Mouse (Mus musculus) cerebellum, adult 8-10 months (tissue): ENCODE data around the gene Btbd9.
A peak's percentile ranks its signal among the peaks of the same experiment; 100 is the strongest.
"Not testable (repeated sequence)": the region's sequence is repeated elsewhere in the genome, so short reads cannot be mapped to it uniquely, and the experiment has no call there.

Experiments used
- DNase-seq: peaks from one replicate; pipeline ENCODE4 v3.0.0; 2022

Btbd9 gene

DNA sequence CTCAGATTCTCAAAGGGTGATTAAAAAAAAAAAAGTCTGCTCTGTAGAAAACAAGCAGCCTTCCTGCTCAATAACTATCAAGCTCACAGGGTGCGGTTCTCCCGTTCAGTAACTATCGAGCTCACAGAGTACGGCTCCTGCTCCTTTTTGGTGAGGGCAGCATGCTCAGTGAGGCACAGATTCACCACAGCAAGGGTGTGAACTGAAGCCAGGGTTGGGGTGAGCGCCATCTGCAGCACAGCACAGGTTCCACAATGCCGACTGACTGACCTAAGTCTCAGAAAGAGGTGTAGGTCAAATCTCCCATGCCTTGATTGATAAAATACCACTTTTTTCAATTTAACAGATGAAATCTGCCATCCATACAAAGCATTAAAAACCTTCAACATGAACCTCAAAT is 66.1 kb downstream of the Btbd9 start:
- DNase-seq, result peak; percentile 85

DNA sequence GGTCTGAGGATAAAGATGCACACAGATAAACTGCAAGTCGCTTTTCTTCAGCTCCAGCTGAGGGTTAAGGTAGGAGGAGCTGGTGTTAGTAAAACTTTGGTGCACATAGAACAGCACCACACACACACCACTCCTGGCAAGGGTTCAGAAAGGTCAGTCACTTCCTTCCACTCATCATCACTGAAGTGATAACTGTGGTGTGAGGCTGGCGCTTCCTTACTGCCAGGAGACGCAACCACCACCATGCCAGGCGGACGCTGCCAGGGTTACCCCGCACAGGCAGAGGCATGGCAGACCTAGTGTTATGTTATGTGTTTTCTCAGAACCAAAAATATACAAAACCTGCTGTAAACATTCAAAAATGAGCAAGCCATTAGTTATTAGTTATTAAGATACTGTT is 66.6 kb downstream of the Btbd9 start:
- no peak for DNase-seq

DNA sequence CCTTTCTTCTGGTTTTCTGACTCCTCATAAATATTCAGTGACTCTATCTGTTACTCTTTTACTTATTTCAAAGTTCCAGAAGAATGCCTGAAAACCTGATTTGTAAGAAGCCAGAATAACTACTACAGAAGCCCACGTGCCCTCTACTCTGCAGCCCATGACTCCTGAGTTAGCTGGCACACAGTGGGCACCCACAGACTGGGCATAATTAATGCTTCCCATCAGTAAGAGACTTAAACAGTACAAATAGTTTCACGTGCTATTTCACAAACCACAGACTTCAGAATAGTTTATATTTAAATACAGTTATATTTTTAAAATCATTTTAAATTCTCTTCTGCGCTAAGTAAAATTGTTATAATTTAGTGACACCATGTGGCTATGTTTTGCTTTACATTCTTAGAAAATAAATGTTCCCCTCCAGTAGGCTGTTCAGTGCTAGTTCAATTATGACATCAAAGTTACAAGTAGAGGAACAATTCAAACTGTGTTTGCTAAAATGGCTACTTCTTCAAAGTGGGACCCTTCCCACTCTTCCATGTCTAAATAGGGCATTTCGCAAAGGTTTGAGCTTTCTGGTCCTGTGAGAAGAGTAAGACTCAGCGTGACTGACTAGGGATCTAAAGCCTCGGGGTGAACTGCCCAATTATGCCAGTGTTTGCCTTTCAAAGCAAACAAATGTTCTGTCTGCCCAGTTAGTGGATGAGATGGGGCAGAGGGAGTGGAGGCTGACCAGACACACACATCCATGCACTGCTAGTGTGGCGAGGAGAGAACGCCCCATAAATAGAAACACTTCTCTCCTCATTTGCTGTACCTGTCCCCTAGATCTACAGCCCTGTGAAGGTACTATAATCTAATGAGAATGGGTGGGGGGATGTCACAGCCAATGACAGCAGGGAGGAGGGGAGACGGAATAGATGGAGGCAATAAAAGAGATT is 68.4 kb downstream of the Btbd9 start:
- DNase-seq, result no peak

DNA sequence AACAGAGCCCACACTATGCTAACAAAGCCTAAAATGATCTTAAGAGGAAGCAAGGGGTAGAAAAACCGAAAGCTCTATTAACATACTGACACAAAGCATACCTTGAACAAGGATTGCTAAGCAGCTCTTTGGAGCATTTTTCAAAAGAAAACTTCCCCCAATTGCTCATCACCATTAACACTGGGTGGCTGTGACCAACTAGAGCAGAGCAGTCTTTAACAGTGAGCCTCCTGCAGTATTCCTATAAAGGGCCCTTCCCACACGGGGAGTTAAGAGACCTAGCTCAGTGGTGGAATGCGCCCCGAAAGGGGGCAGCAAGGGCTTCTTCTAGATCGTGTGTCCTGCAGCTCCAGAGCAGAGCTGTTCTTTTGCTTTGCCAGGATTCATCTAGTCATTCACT is 69.4 kb downstream of the Btbd9 start:
- no peak for DNase-seq

DNA sequence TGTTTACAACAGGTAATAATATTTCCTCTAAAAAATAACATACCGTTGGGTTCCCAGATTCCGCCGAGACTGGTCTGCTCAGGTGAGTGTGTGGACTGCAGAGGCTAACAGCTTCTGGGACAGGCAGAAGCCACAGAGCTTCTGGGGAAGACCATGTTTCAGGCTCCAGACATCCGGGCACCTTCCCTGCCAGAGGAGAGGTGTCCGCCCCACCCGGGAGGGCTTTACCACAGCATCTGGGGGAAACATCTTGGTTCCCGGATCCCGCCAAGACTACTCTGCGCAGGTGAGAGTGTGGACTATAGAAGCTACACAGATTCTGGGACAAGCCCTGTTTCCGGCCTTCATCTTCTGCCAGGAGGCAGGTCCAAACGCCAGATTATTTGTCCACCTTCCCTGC is 76.7 kb downstream of the Btbd9 start:
- DNase-seq, result not testable (repeated sequence)

DNA sequence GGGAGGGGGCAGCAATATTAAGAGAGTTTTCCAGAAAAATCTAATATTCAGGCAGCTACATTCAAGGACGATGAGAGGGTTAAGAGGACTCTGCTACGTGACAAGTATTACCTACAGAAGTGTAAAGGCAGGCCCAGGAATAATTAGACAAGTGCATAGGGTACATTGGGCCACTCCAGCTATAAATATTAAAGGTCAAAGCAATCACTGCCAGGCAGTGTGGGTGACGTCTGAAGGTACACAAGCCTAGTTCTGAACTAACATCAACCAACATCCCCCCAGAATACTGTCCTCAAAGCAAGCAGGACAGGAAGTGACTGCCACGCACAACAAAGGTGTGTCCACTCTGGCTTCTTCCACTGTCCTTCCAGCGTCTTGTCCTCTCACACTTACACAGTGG is 77.5 kb downstream of the Btbd9 start:
- no peak for DNase-seq

DNA sequence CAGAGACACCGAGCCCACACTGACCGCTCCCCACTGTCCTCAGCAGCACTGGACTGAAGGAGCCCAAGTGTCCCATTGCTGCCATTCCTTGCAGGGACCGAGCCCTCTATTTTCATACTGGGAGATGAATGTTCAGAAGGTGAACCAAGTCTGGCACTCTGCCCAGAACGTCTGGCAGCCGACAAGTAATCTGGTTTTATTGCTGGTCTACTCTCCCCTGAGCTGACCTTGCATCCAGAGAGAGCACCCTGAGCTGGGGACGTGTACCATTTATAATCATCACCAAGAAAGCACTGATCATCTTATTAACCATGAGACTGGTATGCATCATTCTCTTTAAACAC is 77.9 kb downstream of the Btbd9 start:
- peak; percentile 47 for DNase-seq

DNA sequence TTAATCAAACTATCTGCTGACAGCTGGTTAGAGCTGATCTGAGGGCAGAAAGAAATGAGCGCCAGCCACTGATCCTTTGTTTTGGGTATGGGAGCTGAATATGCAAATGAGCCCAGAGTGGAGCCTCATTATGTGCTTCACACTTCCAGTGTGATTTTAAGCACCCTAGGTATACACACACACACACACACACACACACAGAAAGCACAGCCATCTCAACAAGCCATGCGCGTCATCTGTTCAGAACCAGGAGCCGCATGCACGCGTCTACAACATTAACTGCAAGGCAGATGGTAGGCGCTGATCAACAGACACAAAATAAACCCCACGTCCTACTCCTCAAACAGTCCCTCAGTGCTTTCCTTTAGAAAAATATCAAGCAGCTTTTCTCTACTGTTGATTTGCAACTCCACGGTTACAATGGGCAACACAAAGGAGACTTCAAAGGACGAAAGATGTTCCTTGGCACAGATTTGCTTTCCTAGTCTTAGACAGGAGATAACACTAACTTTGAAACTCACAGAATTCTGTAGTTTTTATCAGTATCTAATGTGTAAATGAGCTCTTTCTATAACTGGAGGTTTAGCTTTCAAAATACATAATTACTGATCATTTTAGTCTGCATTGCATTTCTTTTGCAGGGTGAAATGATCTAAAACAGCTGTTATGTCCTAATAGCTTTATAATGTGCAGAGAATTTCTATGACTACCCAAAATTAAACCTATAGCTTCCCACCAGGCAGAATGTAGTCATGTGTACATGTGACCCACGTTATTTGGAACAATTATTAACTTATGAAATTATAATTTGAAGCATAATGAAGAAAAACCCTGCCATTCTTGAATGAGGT is 78.5 kb downstream of the Btbd9 start:
- no peak for DNase-seq

DNA sequence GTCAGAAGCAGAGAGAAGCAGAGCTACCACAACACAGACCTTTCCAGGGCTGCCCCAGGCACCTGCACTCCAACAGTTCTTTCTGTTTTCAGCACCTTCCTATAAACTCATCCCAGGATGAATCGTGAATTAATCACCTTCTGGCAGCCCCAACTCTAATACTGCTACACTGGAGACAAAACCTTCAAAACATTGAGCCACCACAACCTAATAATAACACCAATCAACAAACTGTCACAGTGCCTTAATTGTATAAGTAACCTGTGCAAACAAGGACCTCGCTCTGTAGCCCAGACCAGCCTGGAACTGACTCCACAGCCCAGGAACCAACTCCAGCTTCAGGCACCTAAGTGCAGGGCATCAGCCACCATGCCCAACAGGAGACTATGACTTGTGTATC is 80.7 kb downstream of the Btbd9 start:
- no peak for DNase-seq

DNA sequence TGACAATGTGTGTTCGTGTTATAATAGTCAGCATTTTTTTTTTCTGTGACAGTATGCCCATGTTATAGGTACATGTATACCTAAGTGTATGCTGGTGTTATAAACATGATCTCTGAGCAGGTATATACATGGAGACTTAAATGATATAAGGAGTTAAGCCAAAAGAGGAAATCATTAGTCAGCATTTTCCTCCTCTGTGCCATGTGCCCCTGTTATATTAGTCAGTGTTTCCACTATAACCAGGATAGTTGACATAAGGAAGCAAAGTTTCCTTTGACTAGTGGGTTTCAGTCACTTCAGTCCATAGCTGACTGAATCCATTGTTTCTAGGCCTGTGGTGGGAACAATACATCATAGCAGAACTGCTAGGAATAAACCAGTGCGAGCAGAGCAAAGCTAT is 81.1 kb downstream of the Btbd9 start:
- DNase-seq, result no peak

DNA sequence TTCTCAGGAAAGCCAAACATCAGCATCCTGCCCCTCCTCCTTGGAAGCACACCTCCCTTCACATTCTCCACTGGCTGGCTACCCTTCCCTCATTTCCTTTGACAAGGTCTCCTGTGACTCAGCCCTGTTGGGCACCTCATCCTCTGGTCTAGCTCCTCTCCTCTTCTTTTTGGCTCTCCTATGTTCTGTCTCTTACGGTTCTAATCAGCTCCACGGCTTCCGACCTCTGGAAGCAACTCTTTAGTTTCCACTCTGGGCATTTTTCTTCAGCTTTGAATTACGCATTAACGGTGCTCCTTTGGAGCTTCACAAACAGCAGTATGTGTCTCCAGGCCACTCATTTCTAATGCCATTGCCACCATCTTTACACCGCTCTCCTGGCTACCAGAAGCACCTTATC is 82.8 kb downstream of the Btbd9 start:
- DNase-seq, result no peak

DNA sequence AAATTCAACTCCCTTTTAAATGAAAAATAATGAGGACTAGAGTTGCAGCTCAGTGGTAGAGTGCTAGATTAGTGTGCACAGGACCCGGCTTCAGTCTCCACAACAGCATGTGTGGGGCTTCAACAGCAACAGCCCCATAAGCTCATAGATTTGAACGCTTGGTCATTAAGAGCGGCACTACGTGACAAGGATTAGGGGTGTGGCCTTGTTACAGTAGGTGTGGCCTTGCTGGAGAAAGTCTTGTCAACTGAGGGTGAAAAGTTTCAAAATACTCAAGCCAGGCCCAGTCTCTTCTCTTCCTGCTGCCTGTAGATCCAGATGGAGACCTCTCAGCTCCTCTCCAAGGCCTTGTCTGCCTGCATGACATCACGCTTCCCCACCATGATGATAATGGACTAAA is 84.1 kb downstream of the Btbd9 start:
- no peak for DNase-seq

DNA sequence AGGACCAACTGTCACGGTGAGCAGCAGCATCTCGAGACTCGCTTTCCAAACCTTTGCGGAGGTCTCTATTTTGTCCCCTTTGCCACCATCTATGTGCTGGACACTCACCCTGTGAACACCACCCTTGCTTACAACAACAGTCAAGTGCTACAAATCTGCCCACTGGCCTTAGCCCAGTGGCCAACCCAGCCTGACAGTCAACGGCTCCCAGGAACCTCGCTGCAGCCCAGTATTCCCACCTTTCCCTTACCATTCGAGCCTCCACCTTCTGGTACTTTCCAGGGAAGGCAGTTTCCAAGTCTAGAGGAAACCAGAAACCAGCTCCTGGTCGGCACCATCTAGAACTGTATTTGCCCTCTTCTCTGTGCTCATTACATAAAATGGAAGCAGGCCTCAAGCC is 84.7 kb downstream of the Btbd9 start:
- no peak for DNase-seq

DNA sequence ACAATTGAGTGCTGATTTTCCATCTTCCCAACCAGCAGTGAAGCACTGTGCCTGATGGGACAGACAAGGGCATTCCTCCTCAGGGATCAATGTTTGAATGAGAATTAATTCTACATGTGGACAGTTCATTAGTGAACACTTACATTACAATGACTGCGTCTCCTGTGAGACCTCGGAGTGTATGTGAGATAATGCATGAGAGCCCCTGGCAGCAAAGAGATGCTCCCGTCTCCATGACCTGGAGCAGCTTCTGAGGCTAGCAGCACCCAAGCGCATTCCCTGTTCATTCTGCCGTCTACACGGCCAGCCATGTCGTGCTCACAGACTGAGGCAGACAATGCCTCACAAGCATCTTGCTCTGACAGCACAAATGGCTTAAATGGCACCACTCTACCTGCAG is 85.7 kb downstream of the Btbd9 start:
- DNase-seq, result no peak

DNA sequence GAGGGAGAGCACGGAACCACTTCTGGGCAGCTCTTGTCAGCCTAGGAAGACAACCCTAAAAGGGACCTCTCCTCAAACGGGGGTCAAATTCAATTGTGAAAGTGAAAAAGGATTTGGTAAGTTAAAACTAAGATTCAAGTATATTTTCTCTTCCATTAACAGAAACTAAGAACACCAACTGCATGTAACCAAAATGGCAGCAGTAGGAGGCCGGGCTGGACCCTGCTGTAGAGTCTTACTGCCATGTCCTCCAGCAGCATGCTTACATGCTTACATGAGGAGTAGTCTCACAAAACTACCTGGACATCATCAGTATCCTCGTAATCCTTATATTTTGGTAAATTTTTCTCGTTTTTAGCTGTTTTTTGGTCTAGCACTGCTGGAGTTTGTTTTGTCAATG is 86.2 kb downstream of the Btbd9 start:
- DNase-seq, result no peak

DNA sequence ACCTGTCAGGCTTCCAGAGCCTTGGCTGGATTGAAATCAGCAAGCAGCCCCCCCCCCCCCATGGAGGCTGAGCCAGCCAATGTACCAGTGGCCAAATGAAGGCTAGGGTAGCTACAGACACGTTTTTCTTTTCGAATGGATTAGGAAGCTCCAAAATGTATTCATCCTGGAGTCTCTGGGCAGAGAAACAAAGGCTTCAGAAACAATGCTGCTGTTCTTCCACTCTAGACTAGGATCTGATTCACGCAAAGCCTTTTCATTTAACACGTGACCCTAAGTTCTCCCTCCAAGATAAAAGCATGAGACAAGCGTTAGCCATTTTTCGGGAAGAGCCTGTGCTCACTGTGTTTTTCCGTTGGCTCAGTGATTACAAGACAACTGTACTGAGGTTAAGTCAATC is 86.7 kb downstream of the Btbd9 start:
- DNase-seq, result no peak

DNA sequence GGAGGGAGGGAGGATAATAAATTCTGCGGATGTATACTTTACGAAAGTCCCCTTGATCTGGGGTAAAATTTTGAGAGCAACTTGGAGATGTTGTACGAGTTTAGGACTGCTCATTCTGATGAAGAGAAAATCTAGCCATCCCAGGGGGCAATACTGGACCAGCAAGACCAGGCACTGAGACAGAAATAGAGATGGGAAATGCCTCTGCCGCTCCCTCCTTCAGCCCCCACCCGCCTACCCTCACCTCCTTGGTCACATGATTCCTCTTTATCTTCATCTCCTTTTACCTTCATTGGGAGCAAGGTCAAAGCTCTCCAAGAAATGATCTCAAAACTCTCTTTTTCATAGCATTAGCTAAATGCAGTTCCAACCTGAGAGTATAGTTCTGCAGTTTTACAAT is 88.6 kb downstream of the Btbd9 start:
- DNase-seq, result no peak

DNA sequence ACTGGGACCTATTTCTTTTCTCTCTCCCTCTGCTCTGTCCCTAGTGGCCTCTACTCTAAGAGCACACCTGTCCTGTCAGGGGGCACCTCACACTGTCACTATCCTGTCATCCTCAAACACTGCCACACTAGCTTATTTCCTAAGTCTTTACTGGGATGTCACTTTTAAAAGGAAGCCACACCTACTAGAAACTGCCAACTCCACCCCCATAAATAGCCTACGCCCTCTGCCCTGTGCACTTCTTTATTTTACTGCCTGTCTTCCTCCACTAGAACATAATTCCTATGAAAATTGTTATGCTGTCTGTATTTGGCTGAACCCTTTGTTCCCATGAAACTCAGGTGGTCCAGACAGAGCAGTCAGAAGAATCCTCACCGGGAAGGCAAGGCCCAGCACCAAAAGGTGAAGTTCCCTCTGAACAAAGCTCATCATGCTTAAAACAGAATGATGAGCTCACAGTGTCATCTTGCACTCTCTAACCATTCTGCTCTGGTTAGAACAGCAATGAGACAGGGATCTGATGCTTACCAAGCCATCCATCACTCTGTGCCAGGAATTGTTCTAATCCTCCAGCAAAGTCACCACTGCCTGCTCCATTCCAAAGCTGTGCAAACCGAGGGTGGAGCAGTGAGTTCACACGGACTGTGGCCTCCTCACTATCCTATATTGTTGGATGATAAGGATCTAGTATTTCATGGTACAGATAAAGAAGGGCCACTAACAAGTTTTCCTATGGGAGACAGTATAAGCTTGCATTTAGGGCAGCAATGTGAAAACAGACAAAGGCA is 91.0 kb downstream of the Btbd9 start:
- no peak for DNase-seq

DNA sequence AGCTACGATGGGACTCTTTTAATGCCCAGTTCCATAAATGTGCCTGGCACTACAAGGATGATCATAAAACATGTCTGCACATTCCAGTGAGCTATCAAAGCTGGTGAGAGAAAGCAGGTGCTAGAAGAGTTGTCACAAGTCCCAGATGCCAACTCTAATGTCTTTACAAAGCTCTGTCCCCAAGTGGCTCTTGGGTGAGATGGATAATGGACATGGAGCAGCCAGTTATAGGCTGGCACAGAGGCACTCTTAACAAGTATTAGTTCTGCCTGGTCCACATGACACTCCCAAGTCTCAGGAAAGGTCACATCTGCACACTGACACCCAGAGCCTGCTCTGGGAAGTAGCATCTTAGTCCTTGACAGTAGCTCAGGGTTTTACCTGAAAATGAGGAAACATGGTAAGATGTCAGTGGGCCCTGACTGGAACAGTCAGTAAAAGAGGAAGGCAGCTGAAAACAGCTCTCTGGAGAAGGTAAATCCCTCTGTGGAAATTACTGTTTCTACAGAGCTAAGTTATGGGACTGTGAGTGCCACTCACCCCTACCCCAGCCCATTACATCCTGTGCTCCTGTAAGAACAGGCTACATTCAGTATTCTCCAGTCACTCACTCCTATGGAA is 91.7 kb downstream of the Btbd9 start:
- no peak for DNase-seq

DNA sequence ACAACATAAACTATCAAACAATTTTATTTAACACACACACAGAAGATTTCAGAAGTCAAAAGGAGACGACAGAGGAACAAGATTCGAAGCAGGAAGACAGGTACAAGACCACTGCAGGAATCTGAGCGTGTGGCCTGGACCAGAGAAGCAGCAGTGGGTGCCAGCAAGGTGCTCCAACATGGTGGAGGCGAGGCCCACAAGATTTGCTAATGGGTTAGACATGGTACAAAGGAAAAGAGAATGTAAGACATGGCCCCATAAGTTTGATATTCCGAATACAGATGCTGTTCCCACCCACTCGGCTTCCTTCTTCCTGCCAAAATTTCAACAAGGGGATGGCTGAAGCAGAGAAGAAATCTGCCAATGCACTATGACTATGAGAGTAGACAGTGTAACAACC is 94.5 kb downstream of the Btbd9 start:
- DNase-seq, result no peak

DNA sequence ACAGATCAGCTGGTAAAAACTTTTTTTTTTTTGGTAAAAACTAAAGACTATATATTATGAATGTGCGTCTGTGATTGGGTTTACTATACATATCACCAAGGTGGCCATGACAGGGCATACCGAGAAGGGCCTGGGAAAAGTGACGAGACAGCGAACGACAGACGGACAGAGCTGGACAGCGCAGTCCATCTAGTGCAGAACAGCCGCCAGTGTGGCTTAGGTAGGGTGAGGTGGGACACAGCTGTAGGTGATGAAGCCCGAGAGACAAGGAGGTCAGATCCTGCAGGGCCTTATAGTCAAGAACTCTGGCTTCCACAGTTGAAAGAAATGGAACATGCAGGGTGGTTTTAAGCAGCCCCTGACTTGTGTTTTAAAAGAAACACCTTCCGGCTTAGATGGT is 94.9 kb downstream of the Btbd9 start:
- DNase-seq, result no peak

DNA sequence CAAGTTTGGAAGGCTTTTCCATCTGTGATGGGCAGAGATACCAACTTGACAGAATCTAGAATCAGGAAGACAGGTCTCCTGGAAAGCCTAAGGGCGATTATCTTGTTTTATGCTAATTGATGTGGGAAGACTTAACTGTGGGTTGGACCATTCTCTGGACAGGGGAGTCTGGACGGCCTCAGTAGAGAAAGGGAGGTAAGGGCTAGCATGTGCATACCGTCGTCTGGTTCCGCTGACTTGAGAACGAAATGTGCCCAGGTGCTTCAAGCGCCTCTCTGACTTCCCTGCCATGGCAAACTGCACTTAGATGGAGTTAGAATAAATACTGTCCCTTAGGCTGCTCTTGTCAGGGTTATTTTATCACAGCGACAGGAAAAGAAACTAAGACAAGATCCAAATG is 95.9 kb downstream of the Btbd9 start:
- no peak for DNase-seq

DNA sequence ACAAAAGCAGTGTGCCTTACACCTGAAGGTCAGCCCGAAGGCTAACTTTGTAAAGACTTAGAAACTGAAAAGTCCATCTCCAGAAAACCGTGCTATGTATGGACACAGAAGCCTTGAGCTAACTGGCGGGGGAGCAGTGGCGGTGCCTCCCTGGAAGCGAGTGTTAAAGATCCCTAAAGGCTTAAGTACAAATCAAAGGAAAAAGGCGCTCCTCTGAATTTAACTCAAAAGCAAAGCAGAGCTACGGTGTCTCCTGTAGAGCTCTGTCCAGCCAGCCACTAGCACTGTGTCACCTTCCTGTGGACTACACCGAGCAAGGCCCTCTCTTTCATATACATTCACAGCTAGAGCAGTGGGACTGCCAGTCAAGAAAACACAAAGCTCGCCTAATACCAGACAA is 98.1 kb downstream of the Btbd9 start:
- DNase-seq, result no peak
